Mouse (Mus musculus) kidney, adult 2 months (tissue): ENCODE results near the gene Gnpnat1. TPM values are rescaled to one million over a fixed set of nuclear protein-coding genes. Genes with fewer than 3 reads are reported as not detected.

Experiments used
- DNase-seq: peaks from one replicate; pipeline ENCODE4 v3.0.0; 2021
- H3K27ac ChIP-seq: fragments of 200-500 bp; 2 replicates; pipeline ENCODE4 v1.5.1; 2012; ENCODE audit warnings: low read depth, low read length, control low read depth, inconsistent platforms; ENCODE audit not compliant: insufficient read depth
- H3K27me3 ChIP-seq: fragments of 200-500 bp; replicated peaks from 2 replicates; pipeline ENCODE4 v1.6.1; 2012; ENCODE audit warnings: mild to moderate bottlenecking, moderate library complexity, low read length, inconsistent platforms; ENCODE audit not compliant: control insufficient read depth, insufficient read depth
- H3K36me3 ChIP-seq: fragments of 200-500 bp; 2 replicates; pipeline ENCODE4 v1.6.1; 2012; ENCODE audit warnings: mild to moderate bottlenecking, moderate library complexity, low read length, inconsistent platforms; ENCODE audit not compliant: control insufficient read depth, insufficient read depth
- H3K4me1 ChIP-seq: fragments of 200-500 bp; 2 replicates; pipeline ENCODE4 v1.6.1; 2011; ENCODE audit warnings: low read length; ENCODE audit not compliant: control insufficient read depth, insufficient read depth
- H3K4me3 ChIP-seq: fragments of 200-500 bp; 2 replicates; pipeline ENCODE4 v1.5.1; 2011; ENCODE audit warnings: mild to moderate bottlenecking, low read depth, low read length, control low read depth; ENCODE audit not compliant: insufficient read depth
- CTCF ChIP-seq: fragments of 200-500 bp; conservative IDR thresholded peaks from 2 replicates; pipeline ENCODE4 v1.5.1; 2011; ENCODE audit warnings: low read depth, mild to moderate bottlenecking, control low read depth, low read length, moderate library complexity, mixed read lengths; ENCODE audit not compliant: insufficient read depth, insufficient read length
- POLR2A ChIP-seq: fragments of 200-500 bp; IDR thresholded peaks from one replicate; pipeline ENCODE4 v1.6.1; 2011; ENCODE audit warnings: low read depth, low read length, control low read depth
- WGBS: fragments of 180-500 bp; shearing (Covaris S2); methylation state at CpG from one replicate; pipeline ENCODE4 v1.1.7; 2018; 5-methylcytosine and 5-hydroxymethylcytosine counted together
- polyA plus RNA-seq: library from polyadenylated mRNA; depleted of rRNA; stranded (reverse); fragments of >200 nt; gene quantifications from 2 replicates; pipeline ENCODE4 v1.2.3, GENCODE M21; 2012

Gene Gnpnat1
- polyA plus RNA-seq, 1 experiment, result 10.1 TPM

DNA sequence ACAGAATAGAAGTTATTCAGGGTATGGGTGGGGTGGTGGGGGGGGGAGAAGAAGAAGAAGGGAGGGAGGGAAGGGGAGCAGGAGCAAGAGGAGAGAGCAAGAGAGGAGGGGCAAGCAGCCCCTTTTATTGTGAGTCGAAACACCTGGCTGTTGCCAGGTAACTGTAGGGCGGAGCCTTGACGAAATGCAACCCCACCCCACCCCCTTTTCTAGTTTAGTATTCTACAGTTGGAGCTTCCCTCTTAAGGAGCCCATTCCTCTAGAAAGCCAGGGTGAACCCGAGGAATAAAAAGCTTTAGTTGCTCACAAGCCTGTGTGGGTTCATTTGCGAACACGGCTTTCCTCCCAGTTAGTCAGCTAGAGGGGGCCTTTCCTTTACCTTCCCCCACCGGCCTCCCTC lies 40.2 kb upstream of the Gnpnat1 start:
- H3K4me3 ChIP-seq, result no peak overlapping the region
- no peaks in the 10 kb centered on the region for H3K27me3 ChIP-seq
- H3K36me3 ChIP-seq, result no peaks in the 10 kb centered on the region
- WGBS, result 62% methylated on average over 7 of the region's 7 CpGs
- DNase-seq, result no peak
- H3K27ac ChIP-seq, result 0 out of 2 replicates have a peak overlapping the region, but pooled peaks have one; percentile 24
- H3K4me1 ChIP-seq, result peaks cover 12% of the 10 kb centered on the region
- TF ChIP-seq POLR2A (no peak), CTCF (no peak)

DNA sequence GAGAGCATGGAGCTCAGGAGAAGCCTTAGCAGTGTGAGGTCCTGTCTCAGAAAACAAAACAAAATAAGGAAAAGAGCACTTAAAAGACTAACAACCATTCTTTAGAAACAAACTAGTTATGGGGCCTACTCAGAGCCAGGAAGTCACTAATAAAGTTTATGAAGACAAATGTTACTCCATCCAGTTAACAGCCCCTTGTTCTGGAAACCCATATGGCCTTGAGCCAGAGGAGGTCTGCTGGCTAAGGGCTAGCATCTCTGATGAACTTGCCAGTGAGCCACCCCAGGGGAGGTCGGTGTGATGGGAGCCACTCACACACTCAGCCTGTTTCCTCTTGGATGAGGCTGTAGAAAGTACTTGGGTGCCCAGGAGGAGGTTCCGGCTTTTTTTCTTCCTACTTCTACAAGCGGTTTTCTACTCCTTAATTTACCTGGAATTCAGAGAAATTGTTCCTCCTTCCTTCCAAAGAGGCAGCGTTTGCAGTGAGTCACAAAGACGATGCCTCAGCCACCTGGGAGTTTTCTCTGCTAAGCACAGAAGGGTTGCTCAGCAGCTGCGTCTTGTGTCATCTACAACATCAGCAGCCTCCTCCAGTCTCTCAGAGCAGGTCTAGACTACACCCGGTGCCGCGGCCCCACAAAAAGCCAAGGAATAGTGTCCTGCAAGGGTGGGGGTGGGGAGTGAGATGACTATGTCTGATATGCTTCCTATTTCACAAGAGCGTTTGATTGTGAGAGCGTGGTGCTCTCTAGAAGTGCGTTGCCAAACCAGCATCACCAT lies 38.3 kb upstream of the Gnpnat1 start:
- no peak for TF ChIP-seq POLR2A
- Histone ChIP-seq H3K36me3 (no peaks in the 10 kb centered on the region), H3K4me3 (no peak overlapping the region), H3K27me3 (no peaks in the 10 kb centered on the region), H3K27ac (no peak overlapping the region), H3K4me1 (peaks cover 18% of the 10 kb centered on the region)
- WGBS, result 60% methylated on average over 12 of the region's 12 CpGs
- DNase-seq, result no peak

DNA sequence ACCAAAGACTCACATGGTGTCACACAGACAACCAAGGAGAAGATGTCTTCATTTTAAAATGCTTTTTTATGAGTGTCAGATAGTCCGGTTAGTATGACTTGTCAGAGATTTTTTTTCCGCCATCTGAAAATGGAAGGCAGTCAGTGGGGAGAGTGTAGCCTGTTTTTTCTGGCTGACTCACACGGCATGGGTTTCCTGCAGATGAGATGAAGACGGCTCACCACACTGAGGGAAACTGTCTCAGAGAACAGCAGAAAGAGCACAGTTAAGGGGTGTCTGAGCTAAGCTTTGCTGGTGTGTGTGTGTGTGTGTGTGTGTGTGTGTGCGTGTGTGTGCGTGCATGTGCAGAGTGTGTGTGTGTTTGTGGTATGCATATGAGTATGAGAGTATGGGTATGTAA lies 36.6 kb upstream of the Gnpnat1 start:
- no peak for DNase-seq
- no peak for TF ChIP-seq POLR2A
- TF ChIP-seq CTCF, result no peak
- no peaks in the 10 kb centered on the region for H3K36me3 ChIP-seq
- WGBS, result 69% methylated on average over 6 of the region's 6 CpGs
- H3K27ac ChIP-seq, result no peak overlapping the region
- H3K4me1 ChIP-seq, result peaks cover 18% of the 10 kb centered on the region
- H3K4me3 ChIP-seq, result no peak overlapping the region
- H3K27me3 ChIP-seq, result no peaks in the 10 kb centered on the region

DNA sequence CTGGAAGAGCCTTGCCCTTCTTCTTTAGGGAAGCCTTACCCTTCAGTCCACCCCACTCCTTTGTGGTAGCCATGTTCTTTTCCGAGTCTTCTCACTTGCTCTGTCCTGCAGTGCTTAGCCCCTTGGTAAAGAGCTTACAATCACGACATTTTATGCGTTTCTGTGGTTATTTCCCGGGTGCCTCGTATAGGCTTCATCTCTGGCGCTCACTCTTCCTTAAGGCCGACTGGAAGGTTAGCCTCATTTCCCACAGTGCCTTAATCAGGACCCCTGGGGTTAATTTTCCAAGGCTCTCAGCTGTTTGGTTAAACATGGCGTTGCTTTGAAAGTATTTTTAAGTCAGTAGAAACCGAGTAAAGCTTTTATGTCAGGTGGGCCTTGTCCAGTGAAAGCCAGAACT lies 34.7 kb upstream of the Gnpnat1 start:
- peak overlapping the region; percentile 37; the same call in 1 of the 2 replicates for H3K27ac ChIP-seq
- H3K4me1 ChIP-seq, result peaks cover 12% of the 10 kb centered on the region; the same call in 1 of the 2 replicates
- WGBS, result 91% methylated on average over 9 of the region's 9 CpGs
- no peaks in the 10 kb centered on the region for H3K36me3 ChIP-seq
- no peak for DNase-seq
- no peak overlapping the region for H3K4me3 ChIP-seq
- H3K27me3 ChIP-seq, result no peaks in the 10 kb centered on the region
- TF ChIP-seq POLR2A (no peak), CTCF (no peak)

DNA sequence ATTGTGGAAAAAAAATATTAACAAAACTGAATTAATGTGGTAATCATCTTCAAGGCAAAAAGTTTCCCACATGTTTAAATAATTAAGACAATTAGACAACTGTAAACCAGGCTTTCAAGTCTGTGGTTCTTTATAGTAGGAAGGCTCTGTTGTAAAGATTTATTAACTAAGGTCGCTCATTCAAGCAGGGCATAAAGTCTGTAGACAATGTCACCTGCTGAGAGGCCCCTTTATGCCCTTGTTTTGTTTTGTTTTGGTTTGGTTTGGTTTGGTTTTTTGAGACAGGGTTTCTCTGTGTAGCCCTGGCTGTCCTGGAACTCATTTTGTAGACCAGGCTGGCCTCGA lies 34.2 kb upstream of the Gnpnat1 start:
- peak overlapping the region; percentile 37; the same call in 1 of the 2 replicates for H3K27ac ChIP-seq
- no peaks in the 10 kb centered on the region for H3K36me3 ChIP-seq
- WGBS, result 70% methylated on average over 2 of the region's 2 CpGs
- TF ChIP-seq CTCF (no peak), POLR2A (no peak)
- DNase-seq, result no peak
- no peaks in the 10 kb centered on the region for H3K27me3 ChIP-seq
- no peak overlapping the region for H3K4me3 ChIP-seq
- H3K4me1 ChIP-seq, result peaks cover 12% of the 10 kb centered on the region; the same call in 1 of the 2 replicates

DNA sequence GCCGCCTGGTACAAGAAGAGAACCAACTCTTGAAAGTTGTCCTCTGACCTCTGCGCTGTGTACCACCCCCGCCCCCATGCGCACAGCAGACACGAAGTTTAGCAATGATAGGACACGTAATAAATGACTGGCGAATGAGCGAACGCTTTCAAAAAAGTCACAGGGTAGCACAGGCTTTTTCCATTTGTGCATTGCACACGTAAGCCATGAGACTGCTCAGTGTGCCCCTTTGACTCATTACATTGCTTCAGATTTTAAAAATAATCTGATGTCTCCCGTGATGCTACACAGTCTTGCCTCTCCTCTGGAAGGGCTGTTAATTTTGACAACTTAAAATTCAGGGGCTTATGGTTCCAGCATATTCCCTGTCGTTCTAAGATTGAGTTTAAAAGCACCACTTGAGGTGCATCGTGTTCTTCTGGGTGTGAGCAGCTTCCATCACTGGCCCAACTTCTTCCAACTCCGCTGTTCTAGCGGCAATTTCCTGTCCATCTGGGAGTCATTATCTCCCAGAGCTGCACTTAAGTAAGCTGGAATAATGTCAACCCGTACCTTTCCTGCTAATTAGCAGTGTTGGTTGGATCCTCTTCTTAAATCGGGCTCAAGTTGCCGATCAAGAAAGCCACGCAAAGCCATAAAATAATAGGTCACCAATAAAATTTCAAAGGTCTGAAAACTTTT lies 33.7 kb upstream of the Gnpnat1 start:
- Histone ChIP-seq H3K4me3 (peak overlapping the region; percentile 11; the same call in 1 of the 2 replicates), H3K4me1 (peaks cover 12% of the 10 kb centered on the region; the same call in 1 of the 2 replicates), H3K27ac (peak overlapping the region; percentile 97), H3K27me3 (no peaks in the 10 kb centered on the region), H3K36me3 (no peaks in the 10 kb centered on the region)
- WGBS, result 55% methylated on average over 19 of the region's 19 CpGs
- DNase-seq, result peak; percentile 47
- TF ChIP-seq CTCF, result no peak
- no peak for TF ChIP-seq POLR2A

DNA sequence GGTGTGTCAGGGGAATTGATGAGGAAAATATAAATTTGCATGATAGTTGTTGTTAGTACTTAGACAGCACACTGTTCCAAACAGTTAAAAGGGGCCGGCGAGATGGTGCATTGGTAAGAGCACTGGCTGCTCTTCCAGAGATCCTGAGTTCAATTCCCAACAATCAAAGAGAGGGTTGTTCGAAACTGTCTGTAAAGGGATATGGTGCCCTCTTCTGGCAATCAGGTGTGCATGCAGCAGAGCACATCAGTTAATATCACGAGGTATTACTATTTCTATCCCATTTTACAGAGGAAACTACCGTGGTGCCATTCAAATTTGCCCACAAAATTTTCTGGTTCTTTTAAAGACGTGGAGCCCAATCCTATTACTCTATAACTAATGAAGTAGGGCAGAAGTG lies 29.5 kb upstream of the Gnpnat1 start:
- DNase-seq, result peak; percentile 56
- TF ChIP-seq POLR2A, result no peak
- TF ChIP-seq CTCF, result peak; percentile 53
- Histone ChIP-seq H3K27ac (no peak overlapping the region), H3K27me3 (no peaks in the 10 kb centered on the region), H3K36me3 (no peaks in the 10 kb centered on the region), H3K4me1 (peaks cover 22% of the 10 kb centered on the region), H3K4me3 (no peak overlapping the region)
- WGBS, result 62% methylated on average over 6 of the region's 6 CpGs
